Mouse (Mus musculus): ENCODE data around the gene Tle2. TPM values are rescaled to one million over a fixed set of nuclear protein-coding genes. Genes with fewer than 3 reads are reported as not detected.
A peak's percentile ranks its signal among the peaks of the same experiment; 100 is the strongest.

The Tle2 gene
- total RNA-seq (2021) = 1 to 10 TPM; 8.4 to 9.7 TPM

- intact Hi-C loops (cut with DNase I) = loop anchor here (2.0 kb wide), 1 partner anchor 18 kb away; no protein-coding TSS in a partner anchor
Measured at GRCm38 (mm10) chr10:81574081-81575056, at the start of gene Tle2. TSS of gene Tle2 (plus strand) at chr10:81574561.

GRCm38 (mm10) chr10:81525017-81525694, 49.2 kb upstream of the Tle2 start:
- no peak for DNase-seq (ENCODE audit: low spot score)
- intact Hi-C loops (cut with DNase I) = no loop called here

More at GRCm38 (mm10) chr10:81574081-81575056, at the start of gene Tle2:
- no peak for DNase-seq (ENCODE audit: low spot score)

- intact Hi-C loops (cut with DNase I) = loop anchor here (1.0 kb wide), 1 partner anchor 23 kb away; no protein-coding TSS in a partner anchor
- peak; percentile 56 for DNase-seq (ENCODE audit: low spot score)
Measured at GRCm38 (mm10) chr10:81526779-81527178, 47.6 kb upstream of the Tle2 start.

- no peak for DNase-seq (ENCODE audit: low spot score)
- intact Hi-C loops (cut with DNase I) = no loop called here
Measured at GRCm38 (mm10) chr10:81534826-81535225, 39.5 kb upstream of the Tle2 start.

- no peak for DNase-seq (ENCODE audit: low spot score)
- intact Hi-C loops (cut with DNase I) = no loop called here
Measured at GRCm38 (mm10) chr10:81536734-81537133, 37.6 kb upstream of the Tle2 start.

- intact Hi-C loops (cut with DNase I) = no loop called here
- no peak for DNase-seq (ENCODE audit: low spot score)
Measured at GRCm38 (mm10) chr10:81537429-81537828, 36.9 kb upstream of the Tle2 start.

GRCm38 (mm10) chr10:81538321-81539048, 35.9 kb upstream of the Tle2 start:
- no peak for DNase-seq (ENCODE audit: low spot score)
- intact Hi-C loops (cut with DNase I) = no loop called here

GRCm38 (mm10) chr10:81541363-81541762, 33.0 kb upstream of the Tle2 start:
- intact Hi-C loops (cut with DNase I) = loop anchor here (5.0 kb wide), 1 partner anchor 134 kb away; no protein-coding TSS in a partner anchor
- no peak for DNase-seq (ENCODE audit: low spot score)

- intact Hi-C loops (cut with DNase I) = loop anchor here (5.0 kb wide), 1 partner anchor 135 kb away; no protein-coding TSS in a partner anchor
- DNase-seq (ENCODE audit: low spot score) = peak; percentile 73
Measured at GRCm38 (mm10) chr10:81541803-81542202, 32.6 kb upstream of the Tle2 start.

- intact Hi-C loops (cut with DNase I) = loop anchor here (5.0 kb wide), 1 partner anchor 136 kb away; no protein-coding TSS in a partner anchor
- no peak for DNase-seq (ENCODE audit: low spot score)
Measured at GRCm38 (mm10) chr10:81542727-81543460, 31.5 kb upstream of the Tle2 start.

- intact Hi-C loops (cut with DNase I) = loop anchor here (5.0 kb wide), 1 partner anchor 136 kb away; no protein-coding TSS in a partner anchor
Measured at GRCm38 (mm10) chr10:81543633-81544032, 30.7 kb upstream of the Tle2 start.

GRCm38 (mm10) chr10:81544296-81545160, 29.8 kb upstream of the Tle2 start:
- no peak for DNase-seq (ENCODE audit: low spot score)
- intact Hi-C loops (cut with DNase I) = loop anchor here (5.0 kb wide), 1 partner anchor 137 kb away; no protein-coding TSS in a partner anchor

More at GRCm38 (mm10) chr10:81543633-81544032, 30.7 kb upstream of the Tle2 start:
- DNase-seq (ENCODE audit: low spot score) = no peak

- intact Hi-C loops (cut with DNase I) = no loop called here
- DNase-seq (ENCODE audit: low spot score) = peak; percentile 99
Measured at GRCm38 (mm10) chr10:81545161-81545747, 29.1 kb upstream of the Tle2 start, which contains the start of gene Gna11. TSS of gene Gna11 (minus strand) at chr10:81545190.

GRCm38 (mm10) chr10:81546332-81546731, 28.0 kb upstream of the Tle2 start:
- DNase-seq (ENCODE audit: low spot score) = no peak
- intact Hi-C loops (cut with DNase I) = no loop called here

GRCm38 (mm10) chr10:81546788-81547571, 27.4 kb upstream of the Tle2 start:
- DNase-seq (ENCODE audit: low spot score) = no peak
- intact Hi-C loops (cut with DNase I) = no loop called here

- intact Hi-C loops (cut with DNase I) = no loop called here
- no peak for DNase-seq (ENCODE audit: low spot score)
Measured at GRCm38 (mm10) chr10:81548944-81549343, 25.4 kb upstream of the Tle2 start.

GRCm38 (mm10) chr10:81550257-81550656, 24.1 kb upstream of the Tle2 start:
- DNase-seq (ENCODE audit: low spot score) = no peak
- intact Hi-C loops (cut with DNase I) = loop anchor here (5.0 kb wide), 1 partner anchor 33 kb away; no protein-coding TSS in a partner anchor

Data from heart, postnatal 25 days (tissue).